Mouse (Mus musculus): ENCODE measurements at regions not wholly inside any gene's neighbourhood (a gene's known extent, or its start where the extent isn't known, plus 50 kb on each side); places are given as distances from the start of the nearest gene placed in this dataset.

- H3K4me2 ChIP-seq (ENCODE audit: low read depth, low read length), result no peak overlapping the region
- H3K4me3 ChIP-seq (ENCODE audit: low read length), result no peak overlapping the region
- H3K27ac ChIP-seq (ENCODE audit: low read length), result no peak overlapping the region
- WGBS, result 79% methylated on average over 5 of the region's 5 CpGs
- no peaks in the 10 kb centered on the region for H3K36me3 ChIP-seq (ENCODE audit: control insufficient read depth, insufficient read depth, low read length)
- no peaks in the 10 kb centered on the region for H3K27me3 ChIP-seq (ENCODE audit: control insufficient read depth, insufficient read depth, low read depth, low read length)
- H3K4me1 ChIP-seq (replicated peaks; ENCODE audit: control insufficient read depth, insufficient read depth, low read length), result peaks cover 14% of the 10 kb centered on the region; the same call in 1 of the 2 replicates
- H3K9me3 ChIP-seq (ENCODE audit: control insufficient read depth, low read length), result peaks cover 3% of the 10 kb centered on the region; the same call in 1 of the 2 replicates
- ATAC-seq (ENCODE audit: low read depth), result no peak
- H3K9ac ChIP-seq (ENCODE audit: low read length), result no peak overlapping the region
Measured at GRCm38 (mm10) chr17:88272161-88272560, 168.3 kb upstream of the Foxn2 start.

DNA sequence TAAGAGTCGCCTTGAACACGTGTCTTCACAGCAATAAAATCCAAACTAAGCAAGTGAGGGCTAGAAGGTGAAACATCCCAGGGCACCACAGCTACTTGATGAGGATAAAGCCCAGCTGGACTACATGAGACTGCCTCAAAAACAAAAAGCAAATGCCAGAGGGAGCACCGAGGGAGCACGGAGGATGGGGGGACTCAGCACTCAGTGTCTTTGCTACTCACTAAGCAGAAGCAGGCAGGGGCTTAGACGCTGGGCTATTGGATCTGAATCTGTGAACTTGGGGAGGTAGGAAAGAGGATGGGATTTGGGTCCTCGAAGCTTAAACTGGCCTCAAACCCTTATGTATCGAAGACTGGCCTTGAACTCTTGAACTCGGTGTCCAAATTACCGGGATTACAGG, 167.0 kb upstream of the Foxn2 start:
- Histone ChIP-seq H3K4me1 (replicated peaks; ENCODE audit: control insufficient read depth, insufficient read depth, low read length) (peaks cover 14% of the 10 kb centered on the region; the same call in 1 of the 2 replicates), H3K9ac (ENCODE audit: low read length) (no peak overlapping the region), H3K36me3 (ENCODE audit: control insufficient read depth, insufficient read depth, low read length) (no peaks in the 10 kb centered on the region), H3K4me2 (ENCODE audit: low read depth, low read length) (no peak overlapping the region), H3K27ac (ENCODE audit: low read length) (peak overlapping the region; percentile 56; the same call in 1 of the 2 replicates), H3K9me3 (ENCODE audit: control insufficient read depth, low read length) (no peaks in the 10 kb centered on the region), H3K4me3 (ENCODE audit: low read length) (no peak overlapping the region), H3K27me3 (ENCODE audit: control insufficient read depth, insufficient read depth, low read depth, low read length) (no peaks in the 10 kb centered on the region)
- 75% methylated on average over 9 of the region's 9 CpGs for WGBS
- peak; percentile 41 for ATAC-seq (ENCODE audit: low read depth)

GRCm38 (mm10) chr17:88274003-88274698, 166.4 kb upstream of the Foxn2 start:
- peak overlapping the region; percentile 68 for H3K27ac ChIP-seq (ENCODE audit: low read length)
- ATAC-seq (ENCODE audit: low read depth), result peak; percentile 81
- H3K9ac ChIP-seq (ENCODE audit: low read length), result peak overlapping the region; percentile 46
- H3K27me3 ChIP-seq (ENCODE audit: control insufficient read depth, insufficient read depth, low read depth, low read length), result no peaks in the 10 kb centered on the region
- 34% methylated on average over 14 of the region's 14 CpGs for WGBS
- no peaks in the 10 kb centered on the region for H3K36me3 ChIP-seq (ENCODE audit: control insufficient read depth, insufficient read depth, low read length)
- H3K9me3 ChIP-seq (ENCODE audit: control insufficient read depth, low read length), result no peaks in the 10 kb centered on the region
- H3K4me3 ChIP-seq (ENCODE audit: low read length), result peak overlapping the region; percentile 0; the same call in 1 of the 2 replicates
- peak overlapping the region; percentile 34 for H3K4me2 ChIP-seq (ENCODE audit: low read depth, low read length)
- peaks cover 14% of the 10 kb centered on the region; the same call in 1 of the 2 replicates for H3K4me1 ChIP-seq (replicated peaks; ENCODE audit: control insufficient read depth, insufficient read depth, low read length)

DNA sequence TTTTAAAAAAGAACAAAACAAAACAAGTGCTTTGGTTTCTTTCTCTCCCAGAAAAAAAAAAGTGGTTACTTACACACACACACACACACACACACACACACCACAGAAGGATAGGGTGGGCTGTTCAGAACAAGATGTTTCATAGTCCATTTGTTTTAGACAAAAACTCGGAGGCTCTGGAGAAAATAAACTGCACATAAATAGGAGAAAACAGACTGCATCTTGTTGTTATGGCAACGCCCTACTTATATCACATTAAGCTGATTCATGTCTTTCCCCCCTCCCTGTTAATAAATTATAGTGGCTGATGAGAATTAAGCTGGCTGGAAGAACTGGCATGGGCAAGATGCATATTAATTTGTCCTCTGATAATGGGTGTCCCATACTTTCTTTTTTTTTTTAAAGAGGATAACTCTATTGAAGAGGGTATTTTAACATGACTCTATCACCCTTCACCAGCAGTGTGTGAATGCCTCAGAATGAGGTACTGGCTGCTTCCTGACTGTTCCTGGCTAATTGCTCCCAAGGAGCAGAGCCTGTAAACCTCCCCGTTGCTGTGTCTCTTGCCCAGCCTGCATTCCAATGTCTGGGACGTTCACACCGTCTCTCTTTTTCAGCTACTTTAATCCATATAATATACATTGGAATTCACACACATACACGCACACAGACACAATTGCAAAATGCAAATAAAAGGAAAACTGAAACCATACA, 165.6 kb upstream of the Foxn2 start:
- Histone ChIP-seq H3K9ac (ENCODE audit: low read length) (no peak overlapping the region), H3K27ac (ENCODE audit: low read length) (peak overlapping the region; percentile 68), H3K9me3 (ENCODE audit: control insufficient read depth, low read length) (no peaks in the 10 kb centered on the region), H3K27me3 (ENCODE audit: control insufficient read depth, insufficient read depth, low read depth, low read length) (no peaks in the 10 kb centered on the region), H3K36me3 (ENCODE audit: control insufficient read depth, insufficient read depth, low read length) (no peaks in the 10 kb centered on the region), H3K4me1 (replicated peaks; ENCODE audit: control insufficient read depth, insufficient read depth, low read length) (peaks cover 14% of the 10 kb centered on the region; the same call in 1 of the 2 replicates), H3K4me3 (ENCODE audit: low read length) (no peak overlapping the region), H3K4me2 (ENCODE audit: low read depth, low read length) (peak overlapping the region; percentile 34; the same call in 1 of the 2 replicates)
- no peak; the same call in 1 of the 2 replicates for ATAC-seq (ENCODE audit: low read depth)
- WGBS, result 34% methylated on average over 6 of the region's 6 CpGs

DNA sequence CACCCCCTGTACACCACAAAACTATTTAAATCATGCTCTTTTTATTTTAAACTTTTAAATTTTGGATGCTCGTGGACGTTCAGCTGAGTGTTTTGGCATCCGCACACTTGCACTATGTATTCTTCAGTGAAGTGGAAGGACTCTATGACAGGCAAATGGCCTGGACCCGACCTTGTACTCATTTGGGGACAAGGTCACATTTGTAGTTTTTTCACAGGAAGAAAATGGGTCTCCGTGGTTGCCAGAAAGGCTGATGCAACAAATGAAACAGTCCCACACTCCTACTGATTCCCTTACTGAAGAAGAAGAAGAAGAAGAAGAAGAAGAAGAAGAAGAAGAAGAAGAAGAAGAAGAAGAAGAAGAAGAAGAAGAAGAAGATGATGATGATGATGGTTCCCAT, 160.9 kb upstream of the Foxn2 start:
- Histone ChIP-seq H3K27me3 (ENCODE audit: control insufficient read depth, insufficient read depth, low read depth, low read length) (no peaks in the 10 kb centered on the region), H3K36me3 (ENCODE audit: control insufficient read depth, insufficient read depth, low read length) (no peaks in the 10 kb centered on the region), H3K4me3 (ENCODE audit: low read length) (no peak overlapping the region), H3K27ac (ENCODE audit: low read length) (no peak overlapping the region), H3K9ac (ENCODE audit: low read length) (no peak overlapping the region), H3K4me2 (ENCODE audit: low read depth, low read length) (no peak overlapping the region), H3K4me1 (replicated peaks; ENCODE audit: control insufficient read depth, insufficient read depth, low read length) (peaks cover 7% of the 10 kb centered on the region; the same call in 1 of the 2 replicates), H3K9me3 (ENCODE audit: control insufficient read depth, low read length) (no peaks in the 10 kb centered on the region)
- 76% methylated on average over 5 of the region's 5 CpGs for WGBS
- ATAC-seq (ENCODE audit: low read depth), result no peak

GRCm38 (mm10) chr17:88282711-88283110, 157.8 kb upstream of the Foxn2 start:
- Histone ChIP-seq H3K9me3 (ENCODE audit: control insufficient read depth, low read length) (no peaks in the 10 kb centered on the region), H3K4me3 (ENCODE audit: low read length) (no peak overlapping the region), H3K9ac (ENCODE audit: low read length) (no peak overlapping the region), H3K36me3 (ENCODE audit: control insufficient read depth, insufficient read depth, low read length) (no peaks in the 10 kb centered on the region), H3K4me2 (ENCODE audit: low read depth, low read length) (no peak overlapping the region), H3K27ac (ENCODE audit: low read length) (no peak overlapping the region), H3K4me1 (replicated peaks; ENCODE audit: control insufficient read depth, insufficient read depth, low read length) (no peaks in the 10 kb centered on the region), H3K27me3 (ENCODE audit: control insufficient read depth, insufficient read depth, low read depth, low read length) (no peaks in the 10 kb centered on the region)
- WGBS, result 71% methylated on average over 1 of the region's 1 CpGs
- no peak for ATAC-seq (ENCODE audit: low read depth)

DNA sequence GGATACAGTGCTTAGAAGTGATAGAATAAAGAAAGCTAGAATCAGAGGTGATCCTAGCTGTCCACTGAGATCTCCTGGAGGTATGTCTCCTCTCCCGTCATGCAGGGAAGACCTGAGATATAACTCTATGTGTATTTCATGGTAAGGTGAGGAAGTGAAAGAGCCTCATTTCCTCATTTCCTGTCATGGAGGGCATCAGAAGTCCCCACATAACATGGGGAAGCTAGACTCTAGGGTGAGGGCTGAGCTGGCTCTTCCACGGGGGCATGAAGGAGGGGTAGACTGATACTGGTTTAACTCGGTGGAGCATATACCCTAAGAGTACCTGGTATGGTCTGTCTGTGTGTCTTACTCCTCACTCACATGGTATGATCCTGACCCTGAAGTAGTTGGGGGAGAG, 156.0 kb upstream of the Foxn2 start:
- H3K27me3 ChIP-seq (ENCODE audit: control insufficient read depth, insufficient read depth, low read depth, low read length), result no peaks in the 10 kb centered on the region
- 88% methylated on average over 3 of the region's 3 CpGs for whole genome bisulfite sequencing
- peaks cover 11% of the 10 kb centered on the region for H3K9me3 ChIP-seq (ENCODE audit: control insufficient read depth, low read length)
- H3K9ac ChIP-seq (ENCODE audit: low read length), result no peak overlapping the region
- H3K4me3 ChIP-seq (ENCODE audit: low read length), result no peak overlapping the region
- no peak overlapping the region for H3K4me2 ChIP-seq (ENCODE audit: low read depth, low read length)
- H3K4me1 ChIP-seq (replicated peaks; ENCODE audit: control insufficient read depth, insufficient read depth, low read length), result no peaks in the 10 kb centered on the region
- no peak for ATAC-seq (ENCODE audit: low read depth)
- no peak overlapping the region for H3K27ac ChIP-seq (ENCODE audit: low read length)
- no peaks in the 10 kb centered on the region for H3K36me3 ChIP-seq (ENCODE audit: control insufficient read depth, insufficient read depth, low read length)

- H3K27me3 ChIP-seq (ENCODE audit: control insufficient read depth, insufficient read depth, low read depth, low read length), result no peaks in the 10 kb centered on the region
- 77% methylated on average over 1 of the region's 1 CpGs for WGBS
- ATAC-seq (ENCODE audit: low read depth), result no peak
- H3K36me3 ChIP-seq (ENCODE audit: control insufficient read depth, insufficient read depth, low read length), result no peaks in the 10 kb centered on the region
- no peak overlapping the region for H3K27ac ChIP-seq (ENCODE audit: low read length)
- H3K4me2 ChIP-seq (ENCODE audit: low read depth, low read length), result no peak overlapping the region
- no peak overlapping the region for H3K4me3 ChIP-seq (ENCODE audit: low read length)
- peaks cover 11% of the 10 kb centered on the region for H3K9me3 ChIP-seq (ENCODE audit: control insufficient read depth, low read length)
- no peaks in the 10 kb centered on the region for H3K4me1 ChIP-seq (replicated peaks; ENCODE audit: control insufficient read depth, insufficient read depth, low read length)
- no peak overlapping the region for H3K9ac ChIP-seq (ENCODE audit: low read length)
Measured at GRCm38 (mm10) chr17:88287861-88288260, 152.7 kb upstream of the Foxn2 start.

DNA sequence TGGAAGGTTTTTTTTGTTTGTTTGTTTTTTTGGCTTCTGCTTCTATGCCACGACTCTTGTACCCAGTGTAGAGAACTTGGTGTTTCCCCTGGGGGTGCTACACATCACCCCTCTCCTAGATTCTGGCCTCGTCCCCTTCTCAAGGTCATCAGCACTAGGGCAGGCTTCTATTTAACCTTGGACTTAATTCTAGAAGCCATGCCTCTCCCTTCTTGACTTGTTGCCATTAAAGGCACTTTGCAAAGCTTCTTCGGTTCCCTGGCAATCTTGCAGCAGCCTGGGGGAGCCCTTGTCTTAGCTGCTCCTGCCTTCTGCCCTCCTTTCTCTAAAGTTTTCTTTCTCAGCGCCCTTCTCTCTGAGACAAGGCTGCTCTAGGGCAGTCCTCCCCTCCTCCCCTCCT, 143.0 kb upstream of the Foxn2 start:
- H3K4me2 ChIP-seq (ENCODE audit: low read depth, low read length), result no peak overlapping the region
- no peak overlapping the region for H3K9ac ChIP-seq (ENCODE audit: low read length)
- 26% methylated on average over 4 of the region's 4 CpGs for WGBS
- no peaks in the 10 kb centered on the region for H3K27me3 ChIP-seq (ENCODE audit: control insufficient read depth, insufficient read depth, low read depth, low read length)
- no peaks in the 10 kb centered on the region for H3K36me3 ChIP-seq (ENCODE audit: control insufficient read depth, insufficient read depth, low read length)
- H3K27ac ChIP-seq (ENCODE audit: low read length), result no peak overlapping the region
- H3K4me3 ChIP-seq (ENCODE audit: low read length), result no peak overlapping the region
- H3K9me3 ChIP-seq (ENCODE audit: control insufficient read depth, low read length), result no peaks in the 10 kb centered on the region
- peak; percentile 45; the same call in 1 of the 2 replicates for ATAC-seq (ENCODE audit: low read depth)
- no peaks in the 10 kb centered on the region for H3K4me1 ChIP-seq (replicated peaks; ENCODE audit: control insufficient read depth, insufficient read depth, low read length)

All from lung, embryonic 16.5 days (tissue).